Mouse (Mus musculus): ENCODE measurements around the gene Nat8f7.
"Not testable (repeated sequence)": the region's sequence is repeated elsewhere in the genome, so short reads cannot be mapped to it uniquely, and the experiment has no call there.

The Nat8f7 gene

GRCm38 (mm10) chr6:85713105-85713504 lies at the start of gene Nat8f7:
Nat8f7 (minus strand) TSS chr6:85713205.
- in situ Hi-C loops (cut with MseI, MboI) = not testable (repeated sequence)

GRCm38 (mm10) chr6:85762678-85763077 lies 49.7 kb upstream of the Nat8f7 start:
- in situ Hi-C loops (cut with MseI, MboI) = not testable (repeated sequence)

- in situ Hi-C loops (cut with MseI, MboI) = not testable (repeated sequence)
These were observed 42.8 kb upstream of the Nat8f7 start for GRCm38 (mm10) chr6:85755705-85756249.

- in situ Hi-C loops (cut with MseI, MboI) = not testable (repeated sequence)
These were observed 3.4 kb downstream of the Nat8f7 start for GRCm38 (mm10) chr6:85709607-85710006.

- in situ Hi-C loops (cut with MseI, MboI) = not testable (repeated sequence)
These were observed 3.8 kb downstream of the Nat8f7 start for GRCm38 (mm10) chr6:85709206-85709605.

- in situ Hi-C loops (cut with MseI, MboI) = not testable (repeated sequence)
These were observed 11.1 kb downstream of the Nat8f7 start for GRCm38 (mm10) chr6:85701943-85702342.

Measured in mouse trophoblast stem cell (cell line).